Mouse (Mus musculus) liver, embryonic 14.5 days (tissue): ENCODE results near the gene Slbp. TPM values are rescaled to one million over a fixed set of nuclear protein-coding genes. Genes with fewer than 3 reads are reported as not detected.

ENCODE experiments used
- ATAC-seq: fragments of 200-750 bp; cut with Nextera tagmentation; 2 replicates; pipeline ENCODE4 v1.8.0; 2017; ENCODE audit warnings: moderate number of reproducible peaks, mild to moderate bottlenecking, moderate library complexity; ENCODE audit not compliant: insufficient read depth
- DNase-seq, 3 experiments: peaks; one replicate each; pipeline ENCODE4 v3.0.0-alpha.2; 2012 to 2013; ENCODE audit warnings: low read depth in 3 of 3, low spot score in 3 of 3
- H3K27ac ChIP-seq: fragments of 300-500 bp; sonication (generic); 2 replicates; pipeline ENCODE4 v1.5.1; 2014; ENCODE audit warnings: moderate library complexity, mild to moderate bottlenecking, control low read depth, inconsistent platforms
- H3K27me3 ChIP-seq: fragments of 300-500 bp; sonication (generic); 2 replicates; pipeline ENCODE4 v1.6.1; 2014; ENCODE audit warnings: mild to moderate bottlenecking, low read length, moderate library complexity; ENCODE audit not compliant: control insufficient read depth, insufficient read depth
- H3K36me3 ChIP-seq: fragments of 300-500 bp; sonication (generic); replicated peaks from 2 replicates; pipeline ENCODE4 v1.6.1; 2014; ENCODE audit warnings: low read depth; ENCODE audit not compliant: control insufficient read depth, insufficient read depth
- H3K4me1 ChIP-seq, 2 experiments: fragments of 200-500 bp in 1 of 2; fragments of 300-500 bp in 1 of 2; sonication (generic) in 1 of 2; replicated peaks; 2 replicates each; pipeline ENCODE4 v1.6.1; 2012 to 2014; ENCODE audit warnings: antibody characterized with exemption in 1 of 2, inconsistent platforms in 1 of 2, low read length in 1 of 2; ENCODE audit not compliant: control insufficient read depth in 2 of 2, insufficient read depth in 2 of 2
- H3K4me2 ChIP-seq: fragments of 300-500 bp; sonication (generic); 2 replicates; pipeline ENCODE4 v1.6.1; 2014; ENCODE audit warnings: low read depth, mild to moderate bottlenecking, control low read depth, moderate library complexity
- H3K4me3 ChIP-seq, 2 experiments: fragments of 200-500 bp in 1 of 2; fragments of 300-500 bp in 1 of 2; sonication (generic) in 1 of 2; 2 replicates each; pipeline ENCODE4 v1.5.1; 2012 to 2014; ENCODE audit warnings: low read depth in 2 of 2, low read length in 2 of 2, mild to moderate bottlenecking in 2 of 2, control low read depth in 1 of 2, inconsistent platforms in 1 of 2, moderate library complexity in 1 of 2; ENCODE audit not compliant: insufficient read depth in 1 of 2
- H3K9ac ChIP-seq: fragments of 300-500 bp; sonication (generic); replicated peaks from 2 replicates; pipeline ENCODE4 v1.6.1; 2014; ENCODE audit warnings: mild to moderate bottlenecking, control low read depth, moderate library complexity
- H3K9me3 ChIP-seq: fragments of 300-500 bp; sonication (generic); 2 replicates; pipeline ENCODE4 v1.6.1; 2016; ENCODE audit warnings: low read length, mixed read lengths; ENCODE audit not compliant: control insufficient read depth
- CTCF ChIP-seq: IDR thresholded peaks from 2 replicates; pipeline ENCODE4 v1.5.1; 2016; ENCODE audit warnings: antibody characterized with exemption, low read depth, control low read depth
- EP300 ChIP-seq: IDR thresholded peaks from 2 replicates; pipeline ENCODE4 v1.6.1; 2016; ENCODE audit warnings: antibody characterized with exemption, low read depth
- WGBS: fragments of 180-500 bp; shearing (Covaris S2); extraction: QIAGEN DNeasy Blood & Tissue Kit; methylation state at CpG from one replicate; pipeline ENCODE4 v1.1.7; 2014; ENCODE audit not compliant: insufficient replicate concordance; 5-methylcytosine and 5-hydroxymethylcytosine counted together
- polyA plus RNA-seq, 2 experiments: library from polyadenylated mRNA; depleted of rRNA in 1 of 2; stranded (reverse) in 1 of 2; unstranded in 1 of 2; fragments of >200 nt; fragmentation: Nextera tagmentation in 1 of 2; extraction: Ambion mirVana in 1 of 2; gene quantifications; 2 replicates each; pipeline versions ENCODE4 v1.2.1 to v1.2.3; 2012 to 2014

Slbp gene
- polyA plus RNA-seq, 2 experiments = 155 to 290 TPM

DNA sequence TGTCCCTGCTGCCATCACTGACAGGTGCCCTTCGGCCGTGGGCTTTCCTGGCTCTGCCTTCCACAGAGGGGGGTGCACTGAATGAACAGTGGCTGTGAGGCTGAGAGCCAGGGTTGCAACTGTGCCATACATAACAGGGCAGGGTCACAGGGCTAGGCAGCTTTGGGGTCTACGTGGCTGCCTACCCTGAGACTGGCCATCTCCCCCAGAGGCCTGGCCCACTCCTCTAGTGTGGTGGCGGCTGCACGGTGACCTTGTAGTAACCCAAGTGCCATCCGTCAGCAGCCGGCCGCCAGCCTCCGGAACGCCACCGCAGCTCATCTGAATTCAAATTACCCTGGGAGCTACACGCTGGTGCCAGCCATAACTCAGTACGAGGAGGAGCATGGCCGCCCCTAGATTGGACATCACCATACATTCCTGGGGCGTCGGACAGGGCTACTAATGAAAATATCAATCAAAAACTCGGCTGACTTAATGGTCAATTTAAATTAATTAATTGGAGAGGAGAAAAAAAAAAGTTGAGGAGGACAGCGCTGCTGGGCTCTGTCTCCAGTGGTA is 64.8 kb downstream of the Slbp start:
- TF ChIP-seq CTCF = no peak
- no peak for TF ChIP-seq EP300
- Histone ChIP-seq H3K27me3 (no peaks in the 10 kb centered on the region), H3K36me3 (no peaks in the 10 kb centered on the region), H3K9ac (no peak overlapping the region), H3K27ac (no peak overlapping the region), H3K9me3 (no peaks in the 10 kb centered on the region), H3K4me3 (no peak overlapping the region), H3K4me1 (no peaks in the 10 kb centered on the region), H3K4me2 (no peak overlapping the region)
- 70% methylated on average over 18 of the region's 18 CpGs for WGBS
- no peak for DNase-seq
- no peak for ATAC-seq

Other genes with a start within 250 kb of the Slbp start
- not detected in 2 replicates for gene Nkx1-1, start 218.6 kb downstream of the Slbp start, polyA plus RNA-seq (2012; rRNA removed)
- not detected in 2 replicates for gene Nkx1-1, start 218.6 kb downstream of the Slbp start, polyA plus RNA-seq (2014; fragmentation: Nextera tagmentation; extraction: Ambion mirVana)
- gene Fam53a, start 22.9 kb downstream of the Slbp start, polyA plus RNA-seq (2012; rRNA removed) = 7.3 and 7.9 TPM in 2 replicates
- gene Fam53a, start 22.9 kb downstream of the Slbp start, polyA plus RNA-seq (2014; fragmentation: Nextera tagmentation; extraction: Ambion mirVana) = 17.9 and 21.9 TPM in 2 replicates
- gene Gm9903, start 22.6 kb downstream of the Slbp start, polyA plus RNA-seq (2012; rRNA removed) = 0.06 and 0.18 TPM in 2 replicates
- not detected in 2 replicates for gene Gm9903, start 22.6 kb downstream of the Slbp start, polyA plus RNA-seq (2014; fragmentation: Nextera tagmentation; extraction: Ambion mirVana)
- gene Tacc3, start 5.6 kb upstream of the Slbp start, polyA plus RNA-seq (2012; rRNA removed) = 50.4 and 69.1 TPM in 2 replicates
- gene Tacc3, start 5.6 kb upstream of the Slbp start, polyA plus RNA-seq (2014; fragmentation: Nextera tagmentation; extraction: Ambion mirVana) = 138 and 152 TPM in 2 replicates
- 17.4 and 17.7 TPM in 2 replicates for gene Tmem129, start 5.8 kb upstream of the Slbp start, polyA plus RNA-seq (2012; rRNA removed)
- gene Tmem129, start 5.8 kb upstream of the Slbp start, polyA plus RNA-seq (2014; fragmentation: Nextera tagmentation; extraction: Ambion mirVana) = 19.4 and 22.1 TPM in 2 replicates
- 3.9 and 4.5 TPM in 2 replicates for gene Fgfr3, start 69.1 kb upstream of the Slbp start, polyA plus RNA-seq (2012; rRNA removed)
- gene Fgfr3, start 69.1 kb upstream of the Slbp start, polyA plus RNA-seq (2014; fragmentation: Nextera tagmentation; extraction: Ambion mirVana) = 1.2 and 1.8 TPM in 2 replicates
- 7.9 TPM in 2 replicates for gene Letm1, start 130.2 kb upstream of the Slbp start, polyA plus RNA-seq (2012; rRNA removed)
- 13.4 and 18.4 TPM in 2 replicates for gene Letm1, start 130.2 kb upstream of the Slbp start, polyA plus RNA-seq (2014; fragmentation: Nextera tagmentation; extraction: Ambion mirVana)
- gene Nsd2, start 168.2 kb upstream of the Slbp start, polyA plus RNA-seq (2012; rRNA removed) = 14.2 and 26.7 TPM in 2 replicates
- 27.8 and 30.1 TPM in 2 replicates for gene Nsd2, start 168.2 kb upstream of the Slbp start, polyA plus RNA-seq (2014; fragmentation: Nextera tagmentation; extraction: Ambion mirVana)